In the genomic region with DNA sequence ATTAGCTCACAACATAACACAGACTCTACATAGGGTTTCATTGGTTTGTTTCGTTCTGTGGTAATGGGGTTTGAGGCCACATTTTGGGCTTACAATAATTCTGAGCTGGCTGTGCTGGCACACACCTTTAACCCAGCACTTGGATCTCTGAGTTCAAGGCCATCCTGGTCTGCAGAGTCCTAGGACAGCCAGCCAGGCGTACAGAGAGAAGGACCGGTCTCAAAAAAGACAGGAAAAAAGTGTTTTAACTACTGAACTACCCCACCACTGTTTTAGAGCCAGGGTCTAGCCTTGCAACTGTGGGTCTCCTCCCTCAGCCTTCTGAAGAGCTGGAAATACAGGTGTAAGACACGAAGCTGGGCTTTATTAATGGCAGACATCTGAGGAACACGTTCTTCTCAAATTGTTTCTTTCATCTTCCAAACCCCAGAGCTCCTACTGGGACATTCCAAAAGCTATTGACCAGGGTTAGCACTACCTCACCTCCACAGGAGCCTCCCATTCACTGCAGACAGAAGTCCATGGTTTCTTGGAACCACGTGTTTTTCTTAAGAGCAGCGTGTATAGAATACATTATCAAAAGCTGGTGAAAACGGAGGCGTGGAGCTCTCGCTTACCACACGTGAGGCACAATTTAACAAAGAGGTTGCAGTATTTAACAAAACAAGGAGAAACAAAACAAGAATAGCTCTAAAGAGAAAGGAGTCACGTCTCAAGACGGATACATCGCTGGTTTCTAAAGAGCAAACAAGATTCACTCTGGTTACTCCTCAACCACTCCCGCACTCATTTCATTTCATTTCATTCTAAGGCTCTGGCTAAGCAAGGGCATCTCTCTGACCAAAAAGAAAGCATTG, we compare ENCODE assay signal across 8 mouse cellular contexts. TPM values are rescaled to one million over a fixed set of nuclear protein-coding genes. Genes with fewer than 3 reads are reported as not detected.
A peak's percentile ranks its signal among the peaks of the same experiment; 100 is the strongest.
DNase-seq lines count a peak whose midpoint lies in the region; ATAC-seq lines count a peak whose summit lies in the region.

No protein-coding gene starts in this region.

- peak overlapping the region; percentile 78; the same call in 1 of the 2 replicates for H3K9ac ChIP-seq in kidney, embryonic 14.5 days (ENCODE audit: low read depth, low read length)
- peak overlapping the region; percentile 72 for H3K9ac ChIP-seq in midbrain, embryonic 12.5 days (replicated peaks)

- H3K27me3 ChIP-seq in kidney, embryonic 14.5 days (ENCODE audit: control insufficient read depth, insufficient read depth, low read length), result no peaks in the 10 kb centered on the region
- H3K27me3 ChIP-seq in hindbrain, embryonic 10.5 days (ENCODE audit: insufficient read depth, poor library complexity, severe bottlenecking), result no peaks in the 10 kb centered on the region
- no peaks in the 10 kb centered on the region for H3K27me3 ChIP-seq in midbrain, embryonic 12.5 days

- no peak for DNase-seq in kidney, postnatal 10 days
- peak; percentile 60 for DNase-seq in R1 (ENCODE audit: low read depth, low spot score)
- no peak for DNase-seq in hindbrain, embryonic 10.5 days (ENCODE audit: low spot score)
- no peak for DNase-seq in yolk sac, embryonic 10.5 days (ENCODE audit: low spot score)
- no peak for DNase-seq in urinary bladder, postnatal 25 days (ENCODE audit: low spot score)
- no peak for DNase-seq in testis, postnatal 14 days (ENCODE audit: low spot score)

- H3K4me2 ChIP-seq in kidney, embryonic 14.5 days (replicated peaks; ENCODE audit: low read depth, low read length), result peak overlapping the region; percentile 65
- H3K4me2 ChIP-seq in midbrain, embryonic 12.5 days (replicated peaks), result peak overlapping the region; percentile 70

- 57% methylated on average over 15 of the region's 15 CpGs for WGBS in kidney, embryonic 14.5 days
- WGBS in hindbrain, embryonic 10.5 days, result 56% methylated on average over 15 of the region's 15 CpGs
- 48% methylated on average over 15 of the region's 15 CpGs for WGBS in midbrain, embryonic 12.5 days

- no peak overlapping the region for H3K27ac ChIP-seq in kidney, embryonic 14.5 days (ENCODE audit: low read depth, low read length)
- peak overlapping the region; percentile 91; the same call in 1 of the 2 replicates for H3K27ac ChIP-seq in hindbrain, embryonic 10.5 days
- H3K27ac ChIP-seq in midbrain, embryonic 12.5 days (replicated peaks), result no peak overlapping the region

- peak overlapping the region; percentile 90 for H3K4me3 ChIP-seq in kidney, embryonic 14.5 days (ENCODE audit: low read length)
- H3K4me3 ChIP-seq in hindbrain, embryonic 10.5 days, result peak overlapping the region; percentile 72
- peak overlapping the region; percentile 82 for H3K4me3 ChIP-seq in midbrain, embryonic 12.5 days

- peaks cover 8% of the 10 kb centered on the region for H3K4me1 ChIP-seq in kidney, embryonic 14.5 days (ENCODE audit: control insufficient read depth, insufficient read depth, low read length)
- H3K4me1 ChIP-seq in hindbrain, embryonic 10.5 days (replicated peaks), result peaks cover 15% of the 10 kb centered on the region
- H3K4me1 ChIP-seq in midbrain, embryonic 12.5 days, result peaks cover 9% of the 10 kb centered on the region

- ATAC-seq in kidney, embryonic 14.5 days (ENCODE audit: low FRiP score, low TSS enrichment), result no peak
- no peak for ATAC-seq in midbrain, embryonic 12.5 days (ENCODE audit: low FRiP score, low read depth)

- H3K36me3 ChIP-seq in kidney, embryonic 14.5 days (ENCODE audit: control insufficient read depth, insufficient read depth, low read length), result peaks cover 2% of the 10 kb centered on the region; the same call in 1 of the 2 replicates
- peaks cover 2% of the 10 kb centered on the region for H3K36me3 ChIP-seq in hindbrain, embryonic 10.5 days
- H3K36me3 ChIP-seq in midbrain, embryonic 12.5 days, result no peaks in the 10 kb centered on the region

- H3K9me3 ChIP-seq in kidney, embryonic 14.5 days (ENCODE audit: control insufficient read depth, low read length), result no peaks in the 10 kb centered on the region
- H3K9me3 ChIP-seq in hindbrain, embryonic 10.5 days, result no peaks in the 10 kb centered on the region
- H3K9me3 ChIP-seq in midbrain, embryonic 12.5 days, result no peaks in the 10 kb centered on the region

RNA-seq across cellular contexts. Expression of gene Hikeshi, which starts 1.3 kb away (rescaled TPM):
- 144 and 154 TPM in 2 replicates for polyA plus RNA-seq in kidney, embryonic 14.5 days (2014; fragmentation: Nextera tagmentation; extraction: Ambion mirVana)
- polyA plus RNA-seq in hindbrain, embryonic 10.5 days (2016; fragmentation: Nextera tagmentation; extraction: Ambion mirVana), result 166 and 168 TPM in 2 replicates
- 138 TPM in 2 replicates for polyA plus RNA-seq in midbrain, embryonic 12.5 days (2016; fragmentation: Nextera tagmentation; extraction: Ambion mirVana)

RNA-seq across cellular contexts. Expression of gene Ccdc81, which starts 36.3 kb away (rescaled TPM):
- polyA plus RNA-seq in kidney, embryonic 14.5 days (2014; fragmentation: Nextera tagmentation; extraction: Ambion mirVana), result not detected in 2 replicates
- polyA plus RNA-seq in hindbrain, embryonic 10.5 days (2016; fragmentation: Nextera tagmentation; extraction: Ambion mirVana), result 0.16 and 0.31 TPM in 2 replicates
- polyA plus RNA-seq in midbrain, embryonic 12.5 days (2016; fragmentation: Nextera tagmentation; extraction: Ambion mirVana), result 0.11 and 0.26 TPM in 2 replicates

RNA-seq across cellular contexts. Expression of gene Eed, which starts 41.1 kb away (rescaled TPM):
- 86.1 and 95.1 TPM in 2 replicates for polyA plus RNA-seq in kidney, embryonic 14.5 days (2014; fragmentation: Nextera tagmentation; extraction: Ambion mirVana)
- 68.3 and 81.1 TPM in 2 replicates for polyA plus RNA-seq in hindbrain, embryonic 10.5 days (2016; fragmentation: Nextera tagmentation; extraction: Ambion mirVana)
- 73.7 and 79.5 TPM in 2 replicates for polyA plus RNA-seq in midbrain, embryonic 12.5 days (2016; fragmentation: Nextera tagmentation; extraction: Ambion mirVana)
